Comparison of ENCODE assay signal across 8 mouse cellular contexts in genomic region chrX:36760946-36761635, GRCm38 (mm10). TPM values are rescaled to one million over a fixed set of nuclear protein-coding genes. Genes with fewer than 3 reads are reported as not detected.
DNase-seq lines count a peak whose midpoint lies in the region; ATAC-seq and TF ChIP-seq lines count a peak whose summit lies in the region.

No protein-coding gene starts in this region.

- H3K27me3 ChIP-seq in embryonic facial prominence, embryonic 14.5 days (replicated peaks; ENCODE audit: control insufficient read depth, insufficient read depth, low read length) = no peaks in the 10 kb centered on the region
- no peaks in the 10 kb centered on the region for H3K27me3 ChIP-seq in hindbrain, embryonic 12.5 days
- H3K27me3 ChIP-seq in midbrain, embryonic 14.5 days (ENCODE audit: control insufficient read depth, insufficient read depth, low read length) = no peaks in the 10 kb centered on the region
- no peaks in the 10 kb centered on the region for H3K27me3 ChIP-seq in splenic B cell, adult 2 months (ENCODE audit: control insufficient read depth, insufficient read depth, low read length, poor library complexity, severe bottlenecking)

- H3K36me3 ChIP-seq in embryonic facial prominence, embryonic 14.5 days (ENCODE audit: control insufficient read depth, insufficient read depth, low read length) = no peaks in the 10 kb centered on the region
- no peaks in the 10 kb centered on the region for H3K36me3 ChIP-seq in hindbrain, embryonic 12.5 days
- no peaks in the 10 kb centered on the region for H3K36me3 ChIP-seq in midbrain, embryonic 14.5 days (ENCODE audit: control insufficient read depth, insufficient read depth, low read length)
- H3K36me3 ChIP-seq in splenic B cell, adult 2 months (ENCODE audit: control insufficient read depth, insufficient read depth, low read length, poor library complexity, severe bottlenecking) = no peaks in the 10 kb centered on the region

- ATAC-seq in embryonic facial prominence, embryonic 14.5 days (ENCODE audit: low read depth) = no peak
- peak; percentile 49 for ATAC-seq in hindbrain, embryonic 12.5 days (ENCODE audit: low FRiP score)
- peak; percentile 26; the same call in 1 of the 2 replicates for ATAC-seq in midbrain, embryonic 14.5 days (ENCODE audit: low FRiP score, low TSS enrichment)

- no peaks in the 10 kb centered on the region for H3K9me3 ChIP-seq in embryonic facial prominence, embryonic 14.5 days (ENCODE audit: control insufficient read depth, low read length)
- H3K9me3 ChIP-seq in hindbrain, embryonic 12.5 days (replicated peaks) = no peaks in the 10 kb centered on the region
- H3K9me3 ChIP-seq in midbrain, embryonic 14.5 days (ENCODE audit: control insufficient read depth, low read length) = no peaks in the 10 kb centered on the region

- no peak overlapping the region for H3K4me2 ChIP-seq in embryonic facial prominence, embryonic 14.5 days (ENCODE audit: low read depth, low read length)
- H3K4me2 ChIP-seq in hindbrain, embryonic 12.5 days (replicated peaks) = no peak overlapping the region
- no peak overlapping the region; the same call in 1 of the 2 replicates for H3K4me2 ChIP-seq in midbrain, embryonic 14.5 days (ENCODE audit: low read length)

- no peak overlapping the region for H3K27ac ChIP-seq in left cerebral cortex, adult 2 months
- no peak overlapping the region for H3K27ac ChIP-seq in embryonic facial prominence, embryonic 14.5 days (replicated peaks; ENCODE audit: low read depth, low read length)
- H3K27ac ChIP-seq in hindbrain, embryonic 12.5 days = peak overlapping the region; percentile 79
- peak overlapping the region; percentile 64 for H3K27ac ChIP-seq in midbrain, embryonic 14.5 days (replicated peaks; ENCODE audit: low read depth, low read length)

- H3K4me1 ChIP-seq in embryonic facial prominence, embryonic 14.5 days (ENCODE audit: control insufficient read depth, insufficient read depth, low read length) = no peaks in the 10 kb centered on the region
- H3K4me1 ChIP-seq in hindbrain, embryonic 12.5 days = no peaks in the 10 kb centered on the region
- H3K4me1 ChIP-seq in midbrain, embryonic 14.5 days (ENCODE audit: control insufficient read depth, insufficient read depth, low read length) = 0 out of 2 replicates have a peak, but pooled peaks cover 3% of the 10 kb centered on the region

- DNase-seq in left cerebral cortex, adult 2 months (ENCODE audit: extremely low spot score in 1 of 2, low spot score in 2 of 2) = peak; percentile 24 to 32
- no peak for DNase-seq in left cerebral cortex, postnatal 36 days (ENCODE audit: low spot score in 2 of 2)
- DNase-seq in adipocyte (ENCODE audit: low spot score) = peak; percentile 83
- peak; percentile 50 for DNase-seq in embryonic facial prominence, embryonic 14.5 days (ENCODE audit: low spot score)
- DNase-seq in layer of hippocampus, adult 9-11 months = peak; percentile 26
- DNase-seq in midbrain, embryonic 14.5 days = peak; percentile 81
- peak; percentile 80 for DNase-seq in splenic B cell, adult 2 months (ENCODE audit: low read depth, low spot score)

- TF ChIP-seq CTCF in left cerebral cortex, adult 2 months (IDR thresholded peaks at IDR 0.05) = peak; percentile 90

- WGBS in embryonic facial prominence, embryonic 14.5 days = 53% methylated on average over 6 of the region's 6 CpGs
- 35% methylated on average over 6 of the region's 6 CpGs for WGBS in hindbrain, embryonic 12.5 days
- WGBS in midbrain, embryonic 14.5 days = 32% methylated on average over 6 of the region's 6 CpGs

- no peak overlapping the region for H3K9ac ChIP-seq in embryonic facial prominence, embryonic 14.5 days (ENCODE audit: low read depth, low read length)
- no peak overlapping the region for H3K9ac ChIP-seq in hindbrain, embryonic 12.5 days
- no peak overlapping the region for H3K9ac ChIP-seq in midbrain, embryonic 14.5 days (replicated peaks; ENCODE audit: low read length)

- intact Hi-C loops in left cerebral cortex, adult 2 months (cut with DNase I) = loop anchor here (2.0 to 5.0 kb wide), 4 partner anchors 36 to 311 kb away; partner anchors contain the start of gene Slc25a5
- intact Hi-C loops in left cerebral cortex, postnatal 36 days (cut with DNase I) = no loop called here

- no peak overlapping the region for H3K4me3 ChIP-seq in left cerebral cortex, adult 2 months
- no peak overlapping the region for H3K4me3 ChIP-seq in embryonic facial prominence, embryonic 14.5 days (ENCODE audit: low read depth, low read length)
- H3K4me3 ChIP-seq in hindbrain, embryonic 12.5 days = no peak overlapping the region
- H3K4me3 ChIP-seq in midbrain, embryonic 14.5 days (replicated peaks; ENCODE audit: low read depth, low read length) = no peak overlapping the region

RNA-seq across cellular contexts. Expression of gene Slc25a43, which starts 17.6 kb away (rescaled TPM):
- under 1 TPM in 1 of 2 experiments, not detected in 1; 0.41 TPM for total RNA-seq in left cerebral cortex, adult 2 months (2021)
- under 1 TPM; 0.35 to 0.48 TPM for total RNA-seq in left cerebral cortex, postnatal 36 days (2021)
- polyA plus RNA-seq in embryonic facial prominence, embryonic 14.5 days (2014; fragmentation: Nextera tagmentation; extraction: Ambion mirVana) = 1.5 and 1.9 TPM in 2 replicates
- polyA plus RNA-seq in hindbrain, embryonic 12.5 days (2016; fragmentation: Nextera tagmentation; extraction: Ambion mirVana) = 0.42 and 1.2 TPM in 2 replicates
- 0.65 and 0.71 TPM in 2 replicates for polyA plus RNA-seq in midbrain, embryonic 14.5 days (2014; fragmentation: Nextera tagmentation; extraction: Ambion mirVana)

RNA-seq across cellular contexts. Expression of gene Slc25a5, which starts 34.4 kb away (rescaled TPM):
- 100 to 1,000 TPM; 302 to 310 TPM for total RNA-seq in left cerebral cortex, adult 2 months (2021)
- total RNA-seq in left cerebral cortex, postnatal 36 days (2021) = 100 to 1,000 TPM; 312 to 340 TPM
- 555 and 588 TPM in 2 replicates for polyA plus RNA-seq in embryonic facial prominence, embryonic 14.5 days (2014; fragmentation: Nextera tagmentation; extraction: Ambion mirVana)
- polyA plus RNA-seq in hindbrain, embryonic 12.5 days (2016; fragmentation: Nextera tagmentation; extraction: Ambion mirVana) = 537 and 566 TPM in 2 replicates
- polyA plus RNA-seq in midbrain, embryonic 14.5 days (2014; fragmentation: Nextera tagmentation; extraction: Ambion mirVana) = 552 and 571 TPM in 2 replicates

Comparison
In these comparisons a context has a peak if more than half of its experiments do, and no peak if none do; other contexts are left out.
1. DNase-seq: peak in left cerebral cortex, adult 2 months (2 of 2), adipocyte (single experiment), embryonic facial prominence, embryonic 14.5 days (single experiment), layer of hippocampus, adult 9-11 months (single experiment), midbrain, embryonic 14.5 days (single experiment) and splenic B cell, adult 2 months (single experiment); none in left cerebral cortex, postnatal 36 days (0 of 2).
2. H3K27ac ChIP-seq: peak in hindbrain, embryonic 12.5 days (single experiment) and midbrain, embryonic 14.5 days (single experiment); none in left cerebral cortex, adult 2 months (single experiment) and embryonic facial prominence, embryonic 14.5 days (single experiment).